Mouse (Mus musculus) cortical plate, adult 2 months (tissue): Measurements from ENCODE around the gene Dcaf11.

Experiments used
- CTCF ChIP-seq: fragments of 200-500 bp; IDR thresholded peaks from 2 replicates; pipeline ENCODE4 v1.5.1; 2011; ENCODE audit warnings: mild to moderate bottlenecking, control low read depth, low read length; ENCODE audit not compliant: insufficient read depth; ENCODE audit errors: extremely low read depth
- POLR2A ChIP-seq: fragments of 200-500 bp; IDR thresholded peaks from 2 replicates; pipeline ENCODE4 v1.6.1; 2011; ENCODE audit warnings: mild to moderate bottlenecking, low read length, control low read depth; ENCODE audit not compliant: insufficient read depth; ENCODE audit errors: extremely low read depth

- TF ChIP-seq CTCF: no peak
- no peak for TF ChIP-seq POLR2A
Measured at GRCm38 (mm10) chr14:55604823-55605222, 45.0 kb downstream of the Dcaf11 start.
